Mouse (Mus musculus): Measurements from ENCODE around the gene Palb2.

- TF ChIP-seq CTCF (conservative IDR thresholded peaks at IDR 0.05; ENCODE audit: low read length) (no peak), NANOG (IDR thresholded peaks at IDR 0.05; ENCODE audit: borderline replicate concordance, low read length) (no peak), POU5F1 (IDR thresholded peaks at IDR 0.05; ENCODE audit: borderline replicate concordance, low read length) (no peak)
Measured at GRCm38 (mm10) chr7:122126946-122127345, 5.8 kb downstream of the Palb2 start.

Measured in E14TG2a.4 (cell line).